ENCODE assay signal across 8 mouse cellular contexts in the genomic region with DNA sequence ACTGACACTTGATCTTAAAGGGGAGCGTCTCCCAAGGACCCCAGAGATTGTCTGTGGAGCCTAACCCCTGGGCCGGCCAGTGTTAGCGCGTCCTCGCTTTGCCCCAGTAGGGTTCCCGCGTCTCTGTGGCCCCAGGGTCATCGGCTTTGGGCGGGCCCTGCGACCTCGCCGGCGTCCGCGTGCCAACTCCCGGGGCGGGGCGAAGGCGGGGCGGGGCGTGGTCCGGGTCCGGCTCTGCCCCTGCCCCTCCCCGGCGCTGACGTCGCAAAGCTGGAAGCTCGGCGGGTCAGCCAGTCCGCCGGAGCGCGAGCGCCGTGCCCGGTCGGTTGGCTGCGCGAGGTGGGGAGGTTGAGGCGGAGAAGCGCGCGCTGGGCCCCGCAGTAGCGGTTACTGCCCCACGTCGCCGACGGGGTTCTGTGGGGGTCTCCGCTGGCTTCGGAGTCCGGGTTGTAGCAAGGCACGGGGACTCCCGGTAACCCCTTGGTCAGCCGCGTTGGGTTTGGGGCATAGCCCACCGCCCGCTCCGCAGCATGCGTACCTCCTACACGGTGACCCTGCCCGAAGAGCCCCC. TPM values are rescaled to one million over a fixed set of nuclear protein-coding genes. Genes with fewer than 3 reads are reported as not detected.
DNase-seq lines count a peak whose midpoint lies in the region; ATAC-seq lines count a peak whose summit lies in the region.

No protein-coding gene starts in this region.

- no peaks in the 10 kb centered on the region for H3K36me3 ChIP-seq in intestine, embryonic 16.5 days (ENCODE audit: control insufficient read depth, insufficient read depth, low read length)
- no peaks in the 10 kb centered on the region for H3K36me3 ChIP-seq in midbrain, embryonic 11.5 days (ENCODE audit: control insufficient read depth, insufficient read depth, low read length)

- peak overlapping the region; percentile 99 for H3K4me2 ChIP-seq in intestine, embryonic 16.5 days (ENCODE audit: low read depth, low read length)
- peak overlapping the region; percentile 99 for H3K4me2 ChIP-seq in midbrain, embryonic 11.5 days

- H3K27ac ChIP-seq in intestine, embryonic 16.5 days (ENCODE audit: low read length): peak overlapping the region; percentile 50
- H3K27ac ChIP-seq in midbrain, embryonic 11.5 days (ENCODE audit: low read depth, low read length): no peak overlapping the region

- H3K4me1 ChIP-seq in intestine, embryonic 16.5 days (ENCODE audit: control insufficient read depth, insufficient read depth, low read length): peaks cover 50% of the 10 kb centered on the region
- peaks cover 20% of the 10 kb centered on the region for H3K4me1 ChIP-seq in midbrain, embryonic 11.5 days (ENCODE audit: control insufficient read depth, insufficient read depth, low read length)

- peak overlapping the region; percentile 86 for H3K9ac ChIP-seq in intestine, embryonic 16.5 days (ENCODE audit: low read depth, low read length)
- H3K9ac ChIP-seq in midbrain, embryonic 11.5 days (ENCODE audit: low read length): peak overlapping the region; percentile 73

- intact Hi-C loops in gastrocnemius, postnatal 36 days (cut with DNase I): no loop called here
- intact Hi-C loops in left cerebral cortex, postnatal 4 days (cut with DNase I): no loop called here

- no peaks in the 10 kb centered on the region for H3K27me3 ChIP-seq in intestine, embryonic 16.5 days (replicated peaks; ENCODE audit: control insufficient read depth, insufficient read depth, low read length)
- peaks cover 32% of the 10 kb centered on the region for H3K27me3 ChIP-seq in midbrain, embryonic 11.5 days (ENCODE audit: control insufficient read depth, insufficient read depth, low read length)

- ATAC-seq in intestine, embryonic 16.5 days: peak; percentile 68
- ATAC-seq in midbrain, embryonic 11.5 days (ENCODE audit: low FRiP score): peak; percentile 85

- H3K9me3 ChIP-seq in intestine, embryonic 16.5 days (ENCODE audit: control insufficient read depth, low read length): no peaks in the 10 kb centered on the region
- H3K9me3 ChIP-seq in midbrain, embryonic 11.5 days (ENCODE audit: control insufficient read depth, low read length): no peaks in the 10 kb centered on the region

- under 1% methylated on average over 62 of the region's 62 CpGs for WGBS in intestine, embryonic 16.5 days
- under 1% methylated on average over 60 of the region's 62 CpGs for WGBS in midbrain, embryonic 11.5 days

- DNase-seq in adrenal gland, adult 2 months: peak; percentile 99
- DNase-seq in embryo, embryonic 11 days: peak; percentile 94
- peak; percentile 94 to 97 for DNase-seq in gastrocnemius, postnatal 36 days
- DNase-seq in left cerebral cortex, postnatal 4 days: peak; percentile 86
- peak; percentile 99 for DNase-seq in midbrain, embryonic 11.5 days (ENCODE audit: low spot score, missing footprints)
- peak; percentile 81 for DNase-seq in right cerebral cortex, postnatal 4 days
- no peak for DNase-seq in adipocyte (ENCODE audit: low spot score)

- H3K4me3 ChIP-seq in intestine, embryonic 16.5 days (ENCODE audit: low read length): peak overlapping the region; percentile 66
- H3K4me3 ChIP-seq in midbrain, embryonic 11.5 days (ENCODE audit: low read depth, low read length): peak overlapping the region; percentile 47

RNA-seq across cellular contexts. Expression of a gene that starts 16.8 kb away (rescaled TPM):
- total RNA-seq in adrenal gland, adult 2 months (2021): under 1 TPM in 1 of 2 experiments, not detected in 1; 0.10 TPM
- 0.40 TPM in 1 of 2 replicates, not detected in the other for polyA plus RNA-seq in adrenal gland, adult 2 months (2012; rRNA removed)
- not detected for total RNA-seq in gastrocnemius, postnatal 36 days (2021)
- polyA plus RNA-seq in intestine, embryonic 16.5 days (2015; fragmentation: Nextera tagmentation; extraction: Ambion mirVana): 0.18 and 0.24 TPM in 2 replicates
- total RNA-seq in left cerebral cortex, postnatal 4 days (2021): not detected
- polyA plus RNA-seq in midbrain, embryonic 11.5 days (2014; fragmentation: Nextera tagmentation; extraction: Ambion mirVana): not detected in 2 replicates

RNA-seq across cellular contexts. Expression of a gene that starts 17.9 kb away (rescaled TPM):
- total RNA-seq in adrenal gland, adult 2 months (2021): 10 to 100 TPM; 33.7 to 60.9 TPM
- 10.9 and 15.2 TPM in 2 replicates for polyA plus RNA-seq in adrenal gland, adult 2 months (2012; rRNA removed)
- total RNA-seq in gastrocnemius, postnatal 36 days (2021): 100 to 1,000 TPM; 236 to 254 TPM
- polyA plus RNA-seq in intestine, embryonic 16.5 days (2015; fragmentation: Nextera tagmentation; extraction: Ambion mirVana): 13.2 and 15.6 TPM in 2 replicates
- 10 to 100 TPM; 30.2 to 31.9 TPM for total RNA-seq in left cerebral cortex, postnatal 4 days (2021)
- polyA plus RNA-seq in midbrain, embryonic 11.5 days (2014; fragmentation: Nextera tagmentation; extraction: Ambion mirVana): 7.3 and 9.7 TPM in 2 replicates

RNA-seq across cellular contexts. Expression of a gene that starts 22.3 kb away (rescaled TPM):
- total RNA-seq in adrenal gland, adult 2 months (2021): 10 to 100 TPM; 11.2 to 17.6 TPM
- 32.4 and 34.3 TPM in 2 replicates for polyA plus RNA-seq in adrenal gland, adult 2 months (2012; rRNA removed)
- total RNA-seq in gastrocnemius, postnatal 36 days (2021): 1 to 10 TPM; 6.7 to 9.6 TPM
- 2.7 and 3.0 TPM in 2 replicates for polyA plus RNA-seq in intestine, embryonic 16.5 days (2015; fragmentation: Nextera tagmentation; extraction: Ambion mirVana)
- total RNA-seq in left cerebral cortex, postnatal 4 days (2021): 10 to 100 TPM in 1 of 2 experiments, 1 to 10 TPM in 1; 5.3 to 10.6 TPM
- 0.85 and 0.99 TPM in 2 replicates for polyA plus RNA-seq in midbrain, embryonic 11.5 days (2014; fragmentation: Nextera tagmentation; extraction: Ambion mirVana)

RNA-seq across cellular contexts. Expression of a gene that starts 28.6 kb away (rescaled TPM):
- total RNA-seq in adrenal gland, adult 2 months (2021): under 1 TPM; 0.12 to 0.76 TPM
- polyA plus RNA-seq in adrenal gland, adult 2 months (2012; rRNA removed): 1.1 TPM in 1 of 2 replicates, not detected in the other
- 1 to 10 TPM in 1 of 2 experiments, under 1 TPM in 1; 0.57 to 1.3 TPM for total RNA-seq in gastrocnemius, postnatal 36 days (2021)
- polyA plus RNA-seq in intestine, embryonic 16.5 days (2015; fragmentation: Nextera tagmentation; extraction: Ambion mirVana): 0.05 and 0.12 TPM in 2 replicates
- total RNA-seq in left cerebral cortex, postnatal 4 days (2021): under 1 TPM in 1 of 2 experiments, not detected in 1; 0.44 TPM
- 0.23 and 0.36 TPM in 2 replicates for polyA plus RNA-seq in midbrain, embryonic 11.5 days (2014; fragmentation: Nextera tagmentation; extraction: Ambion mirVana)

RNA-seq across cellular contexts. Expression of a gene that starts 28.6 kb away (rescaled TPM):
- total RNA-seq in adrenal gland, adult 2 months (2021): 10 to 100 TPM; 28.7 to 30.4 TPM
- polyA plus RNA-seq in adrenal gland, adult 2 months (2012; rRNA removed): 72.9 and 76.9 TPM in 2 replicates
- 1 to 10 TPM; 2.1 to 3.6 TPM for total RNA-seq in gastrocnemius, postnatal 36 days (2021)
- 45.4 and 48.1 TPM in 2 replicates for polyA plus RNA-seq in intestine, embryonic 16.5 days (2015; fragmentation: Nextera tagmentation; extraction: Ambion mirVana)
- total RNA-seq in left cerebral cortex, postnatal 4 days (2021): 10 to 100 TPM; 31.1 to 33.1 TPM
- 49.5 and 56.4 TPM in 2 replicates for polyA plus RNA-seq in midbrain, embryonic 11.5 days (2014; fragmentation: Nextera tagmentation; extraction: Ambion mirVana)
